In the genomic region with DNA sequence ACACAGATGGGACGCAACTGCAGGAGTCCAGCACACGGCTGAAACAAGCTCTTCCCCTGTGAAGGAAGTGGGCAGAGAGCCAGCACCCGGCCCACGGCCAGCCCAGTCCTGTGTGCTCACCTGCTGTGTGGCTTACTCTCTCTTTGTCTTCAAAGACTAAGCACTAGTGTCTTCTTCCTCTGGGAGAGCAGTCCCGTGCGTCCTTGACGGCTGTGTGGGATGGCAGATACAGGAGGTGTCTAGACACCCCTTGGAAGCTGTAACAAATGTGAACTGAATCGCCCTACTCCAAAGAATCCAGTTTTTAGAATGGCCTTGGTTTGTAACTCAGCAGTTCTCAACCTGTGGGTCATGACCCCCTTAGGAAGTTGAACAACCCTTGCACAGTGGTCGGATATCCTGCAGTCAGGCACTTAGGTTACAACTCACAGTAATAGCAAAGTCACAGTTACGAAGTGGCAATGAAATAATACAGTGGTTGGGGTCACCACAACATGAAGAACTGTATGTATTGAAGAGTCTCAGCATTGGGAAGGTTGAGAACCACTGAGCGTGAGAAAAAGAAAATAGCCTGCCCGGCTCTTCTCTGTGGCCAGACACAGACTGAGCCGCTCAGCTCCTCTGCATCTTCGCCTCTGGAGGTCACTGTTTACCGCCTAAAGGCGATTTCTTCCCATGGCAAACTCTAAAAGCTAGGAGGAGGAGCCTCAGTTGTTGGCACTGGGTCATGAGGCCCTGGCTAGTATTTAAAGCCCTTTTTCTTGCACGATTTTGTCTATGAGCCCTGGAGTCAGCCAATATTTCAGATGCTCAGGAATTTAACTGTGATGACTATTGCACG, we compare ENCODE assay signal across 8 mouse cellular contexts. TPM values are rescaled to one million over a fixed set of nuclear protein-coding genes. Genes with fewer than 3 reads are reported as not detected.
A peak's percentile ranks its signal among the peaks of the same experiment; 100 is the strongest.
DNase-seq lines count a peak whose midpoint lies in the region; ATAC-seq and TF ChIP-seq lines count a peak whose summit lies in the region.

No protein-coding gene starts in this region.

- no peak overlapping the region for H3K27ac ChIP-seq in embryonic facial prominence, embryonic 11.5 days (replicated peaks; ENCODE audit: low read depth, low read length)
- H3K27ac ChIP-seq in limb, embryonic 11.5 days (replicated peaks; ENCODE audit: low read depth, low read length), result no peak overlapping the region
- no peak overlapping the region for H3K27ac ChIP-seq in midbrain, embryonic 13.5 days
- H3K27ac ChIP-seq in spleen, adult 2 months (ENCODE audit: insufficient read depth, low read length), result no peak overlapping the region

- no peaks in the 10 kb centered on the region for H3K36me3 ChIP-seq in embryonic facial prominence, embryonic 11.5 days (replicated peaks; ENCODE audit: control insufficient read depth, insufficient read depth, low read depth, low read length)
- H3K36me3 ChIP-seq in limb, embryonic 11.5 days (ENCODE audit: control insufficient read depth, insufficient read depth, low read length), result no peaks in the 10 kb centered on the region
- H3K36me3 ChIP-seq in midbrain, embryonic 13.5 days, result no peaks in the 10 kb centered on the region
- H3K36me3 ChIP-seq in spleen, adult 2 months (ENCODE audit: control insufficient read depth, insufficient read depth, low read length), result no peaks in the 10 kb centered on the region

- H3K4me3 ChIP-seq in embryonic facial prominence, embryonic 11.5 days (ENCODE audit: low read depth, low read length), result no peak overlapping the region
- no peak overlapping the region for H3K4me3 ChIP-seq in limb, embryonic 11.5 days (ENCODE audit: low read depth, low read length)
- H3K4me3 ChIP-seq in midbrain, embryonic 13.5 days (replicated peaks), result no peak overlapping the region
- H3K4me3 ChIP-seq in spleen, adult 2 months (ENCODE audit: extremely low read depth, insufficient read depth, insufficient read length), result no peak overlapping the region

- no peak for TF ChIP-seq POLR2A in spleen, adult 2 months (IDR thresholded peaks at IDR 0.05; ENCODE audit: low read depth, low read length)

- ATAC-seq in embryonic facial prominence, embryonic 11.5 days (replicated peaks; ENCODE audit: insufficient number of reproducible peaks, low FRiP score, low TSS enrichment, low read depth), result 0 out of 2 replicates have a peak, but pooled peaks have one; percentile 56
- ATAC-seq in granulocyte monocyte progenitor cell, adult 5-6 weeks (replicated peaks; ENCODE audit: poor library complexity, severe bottlenecking), result peak; percentile 90
- 0 out of 2 replicates have a peak, but pooled peaks have one; percentile 17 for ATAC-seq in limb, embryonic 11.5 days (ENCODE audit: insufficient number of reproducible peaks, low FRiP score, low TSS enrichment, low read depth)
- ATAC-seq in midbrain, embryonic 13.5 days, result peak; percentile 77

- TF ChIP-seq CTCF in spleen, adult 2 months (IDR thresholded peaks at IDR 0.05; ENCODE audit: extremely low read depth, insufficient read depth, insufficient read length, insufficient replicate concordance), result peak; percentile 69; the same call in 1 of the 2 replicates

- WGBS in embryonic facial prominence, embryonic 11.5 days, result 35% methylated on average over 18 of the region's 18 CpGs
- WGBS in limb, embryonic 11.5 days, result 41% methylated on average over 18 of the region's 18 CpGs
- 34% methylated on average over 18 of the region's 18 CpGs for WGBS in midbrain, embryonic 13.5 days
- 22% methylated on average over 18 of the region's 18 CpGs for WGBS in spleen, adult 2 months

- DNase-seq in 3T3-L1 (ENCODE audit: low read depth, low spot score), result peak; percentile 98
- DNase-seq in adrenal gland, postnatal 10 days, result peak; percentile 86
- peak; percentile 78 for DNase-seq in embryonic facial prominence, embryonic 11.5 days (ENCODE audit: low spot score)
- peak; percentile 84 for DNase-seq in kidney, adult 18-20 months
- peak; percentile 75 for DNase-seq in limb, embryonic 11.5 days (ENCODE audit: low spot score)
- DNase-seq in spleen, adult 2 months (ENCODE audit: low read depth in 1 of 2, low spot score in 2 of 2), result peak in 1 of 2 experiments; percentile 65

- no peaks in the 10 kb centered on the region for H3K4me1 ChIP-seq in embryonic facial prominence, embryonic 11.5 days (ENCODE audit: control insufficient read depth, insufficient read depth, low read length)
- H3K4me1 ChIP-seq in limb, embryonic 11.5 days (ENCODE audit: control insufficient read depth, insufficient read depth, low read length), result no peaks in the 10 kb centered on the region
- H3K4me1 ChIP-seq in midbrain, embryonic 13.5 days (replicated peaks), result peaks cover 7% of the 10 kb centered on the region; the same call in 1 of the 2 replicates
- no peaks in the 10 kb centered on the region for H3K4me1 ChIP-seq in spleen, adult 2 months (ENCODE audit: control insufficient read depth, insufficient read depth, insufficient read length)

- no peak overlapping the region for H3K9ac ChIP-seq in embryonic facial prominence, embryonic 11.5 days (replicated peaks; ENCODE audit: low read length)
- H3K9ac ChIP-seq in limb, embryonic 11.5 days (ENCODE audit: low read length), result no peak overlapping the region
- H3K9ac ChIP-seq in midbrain, embryonic 13.5 days (replicated peaks), result no peak overlapping the region

- H3K9me3 ChIP-seq in embryonic facial prominence, embryonic 11.5 days (replicated peaks; ENCODE audit: control insufficient read depth, low read length), result no peaks in the 10 kb centered on the region
- no peaks in the 10 kb centered on the region for H3K9me3 ChIP-seq in limb, embryonic 11.5 days (ENCODE audit: control insufficient read depth, low read length)
- H3K9me3 ChIP-seq in midbrain, embryonic 13.5 days, result no peaks in the 10 kb centered on the region

- H3K4me2 ChIP-seq in embryonic facial prominence, embryonic 11.5 days (ENCODE audit: low read depth, low read length), result no peak overlapping the region
- H3K4me2 ChIP-seq in limb, embryonic 11.5 days (ENCODE audit: low read depth, severe bottlenecking), result no peak overlapping the region
- no peak overlapping the region for H3K4me2 ChIP-seq in midbrain, embryonic 13.5 days (replicated peaks)

- no peaks in the 10 kb centered on the region for H3K27me3 ChIP-seq in embryonic facial prominence, embryonic 11.5 days (ENCODE audit: control insufficient read depth, insufficient read depth, low read length)
- no peaks in the 10 kb centered on the region for H3K27me3 ChIP-seq in limb, embryonic 11.5 days (ENCODE audit: control insufficient read depth, insufficient read depth, low read length)
- H3K27me3 ChIP-seq in midbrain, embryonic 13.5 days, result no peaks in the 10 kb centered on the region; the same call in 1 of the 2 replicates
- no peaks in the 10 kb centered on the region for H3K27me3 ChIP-seq in spleen, adult 2 months (ENCODE audit: control insufficient read depth, insufficient read depth, low read length)

RNA-seq across cellular contexts. Expression of gene Ndufv1, which starts 6.4 kb away (rescaled TPM):
- 100 to 1,000 TPM; 683 to 759 TPM for total RNA-seq in adrenal gland, postnatal 10 days (2021)
- 190 and 205 TPM in 2 replicates for polyA plus RNA-seq in embryonic facial prominence, embryonic 11.5 days (2014; fragmentation: Nextera tagmentation; extraction: Ambion mirVana)
- total RNA-seq in granulocyte monocyte progenitor cell, adult 5-6 weeks (2014; fragmentation: Nextera tagmentation), result 93.8 and 132 TPM in 2 replicates
- 222 and 241 TPM in 2 replicates for total RNA-seq in granulocyte monocyte progenitor cell, adult 5-6 weeks (2017)
- 198 and 208 TPM in 2 replicates for polyA plus RNA-seq in limb, embryonic 11.5 days (2014; fragmentation: Nextera tagmentation; extraction: Ambion mirVana)
- 203 and 210 TPM in 2 replicates for polyA plus RNA-seq in midbrain, embryonic 13.5 days (2015; fragmentation: Nextera tagmentation; extraction: Ambion mirVana)
- polyA plus RNA-seq in spleen, adult 2 months (2012; rRNA removed), result 65.5 and 71.3 TPM in 2 replicates

RNA-seq across cellular contexts. Expression of gene Doc2g, which starts 15.8 kb away (rescaled TPM):
- 1 to 10 TPM; 1.3 to 3.0 TPM for total RNA-seq in adrenal gland, postnatal 10 days (2021)
- 2.2 TPM in 2 replicates for polyA plus RNA-seq in embryonic facial prominence, embryonic 11.5 days (2014; fragmentation: Nextera tagmentation; extraction: Ambion mirVana)
- total RNA-seq in granulocyte monocyte progenitor cell, adult 5-6 weeks (2014; fragmentation: Nextera tagmentation), result 3.0 and 7.0 TPM in 2 replicates
- total RNA-seq in granulocyte monocyte progenitor cell, adult 5-6 weeks (2017), result 0.46 and 2.9 TPM in 2 replicates
- polyA plus RNA-seq in limb, embryonic 11.5 days (2014; fragmentation: Nextera tagmentation; extraction: Ambion mirVana), result 4.1 TPM in 2 replicates
- polyA plus RNA-seq in midbrain, embryonic 13.5 days (2015; fragmentation: Nextera tagmentation; extraction: Ambion mirVana), result 5.1 and 7.8 TPM in 2 replicates
- polyA plus RNA-seq in spleen, adult 2 months (2012; rRNA removed), result 12.8 and 13.7 TPM in 2 replicates

RNA-seq across cellular contexts. Expression of gene Gm49405, which starts 18.5 kb away (rescaled TPM):
- total RNA-seq in adrenal gland, postnatal 10 days (2021), result 1 to 10 TPM in 1 of 2 experiments, under 1 TPM in 1; 0.72 to 1.9 TPM
- 1.3 and 1.4 TPM in 2 replicates for polyA plus RNA-seq in embryonic facial prominence, embryonic 11.5 days (2014; fragmentation: Nextera tagmentation; extraction: Ambion mirVana)
- 0.30 and 3.0 TPM in 2 replicates for total RNA-seq in granulocyte monocyte progenitor cell, adult 5-6 weeks (2014; fragmentation: Nextera tagmentation)
- total RNA-seq in granulocyte monocyte progenitor cell, adult 5-6 weeks (2017), result 1.2 and 1.3 TPM in 2 replicates
- polyA plus RNA-seq in limb, embryonic 11.5 days (2014; fragmentation: Nextera tagmentation; extraction: Ambion mirVana), result 2.5 TPM in 2 replicates
- polyA plus RNA-seq in midbrain, embryonic 13.5 days (2015; fragmentation: Nextera tagmentation; extraction: Ambion mirVana), result 4.9 and 5.5 TPM in 2 replicates
- polyA plus RNA-seq in spleen, adult 2 months (2012; rRNA removed), result 2.9 and 3.1 TPM in 2 replicates

RNA-seq across cellular contexts. Expression of gene Nudt8, which starts 18.6 kb away (rescaled TPM):
- 10 to 100 TPM; 39.4 to 40.5 TPM for total RNA-seq in adrenal gland, postnatal 10 days (2021)
- 24.2 and 26.6 TPM in 2 replicates for polyA plus RNA-seq in embryonic facial prominence, embryonic 11.5 days (2014; fragmentation: Nextera tagmentation; extraction: Ambion mirVana)
- total RNA-seq in granulocyte monocyte progenitor cell, adult 5-6 weeks (2014; fragmentation: Nextera tagmentation), result 9.7 and 16.3 TPM in 2 replicates
- 4.4 and 10.5 TPM in 2 replicates for total RNA-seq in granulocyte monocyte progenitor cell, adult 5-6 weeks (2017)
- 29.7 and 32.6 TPM in 2 replicates for polyA plus RNA-seq in limb, embryonic 11.5 days (2014; fragmentation: Nextera tagmentation; extraction: Ambion mirVana)
- 25.2 and 26.4 TPM in 2 replicates for polyA plus RNA-seq in midbrain, embryonic 13.5 days (2015; fragmentation: Nextera tagmentation; extraction: Ambion mirVana)
- 18.5 and 22.2 TPM in 2 replicates for polyA plus RNA-seq in spleen, adult 2 months (2012; rRNA removed)

RNA-seq across cellular contexts. Expression of gene Gstp1, which starts 18.8 kb away (rescaled TPM):
- 100 to 1,000 TPM; 270 to 316 TPM for total RNA-seq in adrenal gland, postnatal 10 days (2021)
- 405 and 453 TPM in 2 replicates for polyA plus RNA-seq in embryonic facial prominence, embryonic 11.5 days (2014; fragmentation: Nextera tagmentation; extraction: Ambion mirVana)
- total RNA-seq in granulocyte monocyte progenitor cell, adult 5-6 weeks (2014; fragmentation: Nextera tagmentation), result 235 and 335 TPM in 2 replicates
- 84.1 and 120 TPM in 2 replicates for total RNA-seq in granulocyte monocyte progenitor cell, adult 5-6 weeks (2017)
- 437 and 462 TPM in 2 replicates for polyA plus RNA-seq in limb, embryonic 11.5 days (2014; fragmentation: Nextera tagmentation; extraction: Ambion mirVana)
- polyA plus RNA-seq in midbrain, embryonic 13.5 days (2015; fragmentation: Nextera tagmentation; extraction: Ambion mirVana), result 372 and 375 TPM in 2 replicates
- polyA plus RNA-seq in spleen, adult 2 months (2012; rRNA removed), result 179 and 335 TPM in 2 replicates

Comparison
In these comparisons a context has a peak if more than half of its experiments do, and no peak if none do; other contexts are left out.
1. ATAC-seq: peak in every context shown above with its lines; median percentile 90 in granulocyte monocyte progenitor cell, adult 5-6 weeks; 77 in midbrain, embryonic 13.5 days; 56 in embryonic facial prominence, embryonic 11.5 days; 17 in limb, embryonic 11.5 days.